Mouse (Mus musculus) MEL (cell line): ENCODE data around the gene Retn. TPM values are rescaled to one million over a fixed set of nuclear protein-coding genes. Genes with fewer than 3 reads are reported as not detected.
A peak's percentile ranks its signal among the peaks of the same experiment; 100 is the strongest.

Source experiments
- DNase-seq: peaks from one replicate; pipeline ENCODE4 v3.0.0; 2011; ENCODE audit warnings: low read depth, low spot score
- H3K27ac ChIP-seq: 2 replicates; pipeline ENCODE4 v1.5.1; 2012; ENCODE audit warnings: low read depth, mild to moderate bottlenecking, control low read depth, low read length, moderate library complexity; ENCODE audit not compliant: control insufficient read depth
- H3K27me3 ChIP-seq, 2 experiments: fragments of 150-350 bp in 1 of 2; sonication (generic) in 1 of 2; 2 replicates each; pipeline ENCODE4 v1.6.1; 2012; ENCODE audit warnings: low read length in 2 of 2, mild to moderate bottlenecking in 2 of 2, improper control_type of control experiment in 1 of 2, moderate library complexity in 1 of 2; ENCODE audit not compliant: insufficient read depth in 2 of 2, control insufficient read depth in 1 of 2
- H3K36me3 ChIP-seq, 2 experiments: 2 replicates each; pipeline ENCODE4 v1.6.1; 2012 to 2014; ENCODE audit warnings: low read length in 2 of 2, improper control_type of control experiment in 1 of 2, inconsistent platforms in 1 of 2, mild to moderate bottlenecking in 1 of 2; ENCODE audit not compliant: insufficient read depth in 2 of 2, control insufficient read depth in 1 of 2
- H3K4me1 ChIP-seq, 2 experiments: fragments of 150-350 bp in 1 of 2; sonication (generic) in 1 of 2; 2 replicates each; pipeline ENCODE4 v1.6.1; 2012; ENCODE audit warnings: low read length in 2 of 2, improper control_type of control experiment in 1 of 2, mild to moderate bottlenecking in 1 of 2; ENCODE audit not compliant: insufficient read depth in 2 of 2, control insufficient read depth in 1 of 2
- H3K4me3 ChIP-seq, 2 experiments: fragments of 150-350 bp in 1 of 2; sonication (generic) in 1 of 2; 2 replicates each; pipeline ENCODE4 v1.5.1; 2012; ENCODE audit warnings: low read depth in 2 of 2, low read length in 2 of 2, mild to moderate bottlenecking in 2 of 2, moderate library complexity in 2 of 2, control low read depth in 1 of 2, improper control_type of control experiment in 1 of 2; ENCODE audit not compliant: control insufficient read depth in 1 of 2, insufficient read depth in 1 of 2
- H3K79me2 ChIP-seq: 2 replicates; pipeline ENCODE4 v1.6.1; 2012; ENCODE audit warnings: mild to moderate bottlenecking, low read length, moderate library complexity; ENCODE audit not compliant: control insufficient read depth, poor library complexity, insufficient read depth
- H3K9ac ChIP-seq: 2 replicates; pipeline ENCODE4 v1.6.1; 2012; ENCODE audit warnings: low read depth, mild to moderate bottlenecking, control low read depth, low read length, moderate library complexity; ENCODE audit not compliant: control insufficient read depth, poor library complexity, severe bottlenecking
- H3K9me3 ChIP-seq: fragments of 150-350 bp; sonication (generic); replicated peaks from 2 replicates; pipeline ENCODE4 v1.6.1; 2012; ENCODE audit warnings: mild to moderate bottlenecking, low read length, improper control_type of control experiment, moderate library complexity; ENCODE audit not compliant: insufficient read depth
- EP300 ChIP-seq, 2 experiments: IDR thresholded peaks; 2 replicates each; pipeline ENCODE4 v1.6.1; 2011; ENCODE audit warnings: improper control_type of control experiment in 2 of 2, low read length in 2 of 2, low read depth in 1 of 2, mild to moderate bottlenecking in 1 of 2
- GABPA ChIP-seq: IDR thresholded peaks from 2 replicates; pipeline ENCODE4 v1.6.1; 2012; ENCODE audit warnings: low read depth, mild to moderate bottlenecking, inconsistent platforms, low read length, improper control_type of control experiment, moderate library complexity
- GATA1 ChIP-seq: IDR thresholded peaks from 2 replicates; pipeline ENCODE4 v1.6.1; 2011; ENCODE audit warnings: low read depth, low read length, improper control_type of control experiment
- KAT2A ChIP-seq: conservative IDR thresholded peaks from 2 replicates; pipeline ENCODE4 v1.6.1; 2012; ENCODE audit warnings: low read depth, low read length, improper control_type of control experiment, inconsistent platforms
- MAFK ChIP-seq: IDR thresholded peaks from 2 replicates; pipeline ENCODE4 v1.6.1; 2011; ENCODE audit warnings: low read depth, mild to moderate bottlenecking, low read length, improper control_type of control experiment, borderline replicate concordance
- MAX ChIP-seq: IDR thresholded peaks from 2 replicates; pipeline ENCODE4 v1.6.1; 2011; ENCODE audit warnings: low read length, improper control_type of control experiment
- NELFE ChIP-seq: IDR thresholded peaks from 2 replicates; pipeline ENCODE4 v1.6.1; 2011; ENCODE audit warnings: low read depth, low read length, improper control_type of control experiment
- NRF1 ChIP-seq: IDR thresholded peaks from 2 replicates; pipeline ENCODE4 v1.6.1; 2014; ENCODE audit warnings: low read depth, mild to moderate bottlenecking, inconsistent platforms, low read length, improper control_type of control experiment, moderate library complexity; ENCODE audit not compliant: poor library complexity, insufficient read depth, severe bottlenecking
- POLR2A ChIP-seq, 2 experiments: IDR thresholded peaks; 2 replicates each; pipeline ENCODE4 v1.6.1; 2011 to 2012; ENCODE audit warnings: low read length in 2 of 2, mild to moderate bottlenecking in 2 of 2, control low read depth in 1 of 2, improper control_type of control experiment in 1 of 2, low read depth in 1 of 2, moderate library complexity in 1 of 2; ENCODE audit not compliant: control insufficient read depth in 1 of 2, insufficient read depth in 1 of 2, poor library complexity in 1 of 2
- RCOR1 ChIP-seq: IDR thresholded peaks from 2 replicates; pipeline ENCODE4 v1.6.1; 2012; ENCODE audit warnings: low read depth, mild to moderate bottlenecking, inconsistent platforms, low read length, improper control_type of control experiment
- SIN3A ChIP-seq: IDR thresholded peaks from 2 replicates; pipeline ENCODE4 v1.6.1; 2012; ENCODE audit warnings: low read length, improper control_type of control experiment, inconsistent platforms
- USF1 ChIP-seq: IDR thresholded peaks from 2 replicates; pipeline ENCODE4 v1.6.1; 2014; ENCODE audit warnings: low read depth, mild to moderate bottlenecking, inconsistent platforms, low read length, improper control_type of control experiment, moderate library complexity
- ZC3H11A ChIP-seq: IDR thresholded peaks from 2 replicates; pipeline ENCODE4 v1.6.1; 2012; ENCODE audit warnings: low read depth, mild to moderate bottlenecking, inconsistent platforms, low read length, improper control_type of control experiment
- ZKSCAN1 ChIP-seq: IDR thresholded peaks from 2 replicates; pipeline ENCODE4 v1.6.1; 2012; ENCODE audit warnings: low read depth, mild to moderate bottlenecking, inconsistent platforms, low read length, improper control_type of control experiment, moderate library complexity
- ZNF384 ChIP-seq: IDR thresholded peaks from 2 replicates; pipeline ENCODE4 v1.6.1; 2012; ENCODE audit warnings: low read depth, mild to moderate bottlenecking, inconsistent platforms, low read length, improper control_type of control experiment
- polyA plus RNA-seq, 2 experiments: library from polyadenylated mRNA; stranded (reverse) in 1 of 2; unstranded in 1 of 2; fragments of >175 nt in 1 of 2; fragments of >200 nt in 1 of 2; gene quantifications; 2 replicates each; pipeline versions ENCODE4 v1.2.1 to v1.2.4; 2012; ENCODE audit warnings: low replicate concordance in 2 of 2, low read depth in 1 of 2; ENCODE audit not compliant: insufficient read length in 2 of 2, insufficient read depth in 1 of 2, missing spikeins in 1 of 2
- total RNA-seq: library from RNA; depleted of rRNA; stranded (reverse); fragments of 300-350 nt; gene quantifications from 2 replicates; pipeline ENCODE4 v1.2.3, GENCODE M21; 2012

Retn gene
- total and polyA plus RNA-seq, 3 experiments, result 0.23 to 1.1 TPM; not detected in 1

GRCm38 (mm10) chr8:3676993-3677579 lies 21.5 kb downstream of the Retn start (continued):
- TF ChIP-seq RCOR1 (no peak), ZC3H11A (no peak), SIN3A (peak; percentile 27; the same call in 1 of the 2 replicates), ZKSCAN1 (no peak), USF1 (no peak)

GRCm38 (mm10) chr8:3678831-3679230 lies 23.3 kb downstream of the Retn start:
- no peak overlapping the region for H3K4me3 ChIP-seq
- peaks cover 0 to 15% of the 10 kb centered on the region in 2 experiments; a peak in 2 of 4 replicates for H3K36me3 ChIP-seq
- no peak for DNase-seq
- TF ChIP-seq USF1 (no peak), EP300 (IDR thresholded peaks at IDR 0.05; ENCODE audit: low read depth in 1 of 2, low read length in 2 of 2) (no peak), KAT2A (no peak), SIN3A (no peak), ZNF384 (no peak), NELFE (no peak), NRF1 (no peak), GATA1 (no peak), ZC3H11A (no peak), MAX (no peak), MAFK (no peak)
- H3K4me1 ChIP-seq, result peaks cover 0 to 12% of the 10 kb centered on the region in 2 experiments; a peak in 2 of 4 replicates
- no peaks in the 10 kb centered on the region for H3K9me3 ChIP-seq
- H3K79me2 ChIP-seq, result peaks cover 32% of the 10 kb centered on the region
- no peak overlapping the region for H3K9ac ChIP-seq
- H3K27me3 ChIP-seq, result no peaks in the 10 kb centered on the region
- H3K27ac ChIP-seq, result no peak overlapping the region

DNA sequence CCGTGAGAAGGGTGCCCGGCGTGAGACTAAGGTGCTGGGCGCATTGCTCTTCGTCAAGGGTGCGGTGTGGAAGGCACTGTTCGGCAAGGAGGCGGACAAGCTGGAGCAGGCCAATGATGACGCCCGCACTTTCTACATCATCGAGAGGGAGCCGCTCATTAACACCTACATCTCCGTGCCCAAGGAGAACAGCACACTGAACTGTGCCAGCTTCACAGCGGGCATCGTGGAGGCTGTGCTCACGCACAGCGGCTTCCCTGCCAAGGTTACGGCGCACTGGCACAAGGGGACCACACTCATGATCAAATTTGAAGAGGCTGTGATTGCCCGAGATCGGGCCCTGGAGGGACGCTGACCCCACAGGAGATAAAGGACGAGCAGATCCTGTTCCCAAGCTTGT lies 23.7 kb downstream of the Retn start:
- TF ChIP-seq GABPA (no peak), POLR2A (IDR thresholded peaks at IDR 0.05; ENCODE audit: control insufficient read depth in 1 of 2, insufficient read depth in 1 of 2, low read depth in 1 of 2, low read length in 2 of 2, poor library complexity in 1 of 2) (no peak), NELFE (no peak)
- Histone ChIP-seq H3K79me2 (peaks cover 32% of the 10 kb centered on the region), H3K4me3 (no peak overlapping the region), H3K27ac (no peak overlapping the region), H3K9ac (no peak overlapping the region), H3K9me3 (no peaks in the 10 kb centered on the region), H3K4me1 (peaks cover 0 to 12% of the 10 kb centered on the region in 2 experiments; a peak in 2 of 4 replicates), H3K27me3 (no peaks in the 10 kb centered on the region), H3K36me3 (peaks cover 0 to 15% of the 10 kb centered on the region in 2 experiments; a peak in 2 of 4 replicates)
- DNase-seq, result no peak
